In the genomic region with DNA sequence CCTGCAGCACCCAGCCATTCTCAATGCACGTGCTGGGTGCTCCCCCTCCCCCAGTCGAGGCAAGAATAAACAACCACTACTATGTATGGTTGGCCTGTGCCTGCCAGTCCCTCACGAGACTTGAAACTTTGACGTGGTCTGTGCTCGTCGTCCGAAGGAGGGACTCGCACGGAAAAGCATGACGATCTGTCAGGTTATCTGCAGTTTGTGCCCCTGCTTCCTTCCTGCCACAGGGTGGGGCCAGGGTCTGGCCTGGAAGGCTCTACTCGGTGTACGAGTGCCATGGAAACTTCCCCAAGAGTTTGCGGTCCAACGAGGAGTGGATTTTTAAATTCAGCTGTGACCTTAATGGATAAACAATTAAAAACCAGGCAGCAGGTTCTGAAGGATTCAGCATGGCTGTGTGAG, we compare ENCODE assay signal across 8 mouse cellular contexts. TPM values are rescaled to one million over a fixed set of nuclear protein-coding genes. Genes with fewer than 3 reads are reported as not detected.
DNase-seq lines count a peak whose midpoint lies in the region; ATAC-seq lines count a peak whose summit lies in the region.

No protein-coding gene starts in this region.

- peak overlapping the region; percentile 92 for H3K4me2 ChIP-seq in kidney, embryonic 16.5 days (replicated peaks; ENCODE audit: low read depth, low read length)

- H3K27ac ChIP-seq in kidney, embryonic 16.5 days (ENCODE audit: low read length), result peak overlapping the region; percentile 80; the same call in 1 of the 2 replicates

- H3K4me3 ChIP-seq in kidney, embryonic 16.5 days (ENCODE audit: low read length), result peak overlapping the region; percentile 98

- WGBS in kidney, embryonic 16.5 days, result 7% methylated on average over 14 of the region's 14 CpGs

- peak overlapping the region; percentile 43 for H3K9ac ChIP-seq in kidney, embryonic 16.5 days (replicated peaks; ENCODE audit: low read length)

- no peaks in the 10 kb centered on the region for H3K36me3 ChIP-seq in kidney, embryonic 16.5 days (ENCODE audit: insufficient read depth, low read length)

- peak; percentile 55 for DNase-seq in CD4-positive, CD25-positive, alpha-beta regulatory T cell, adult 2 months (ENCODE audit: low read depth, low spot score)
- DNase-seq in ZHBTc4 (ENCODE audit: low read depth, low spot score), result peak; percentile 83
- no peak for DNase-seq in spleen, postnatal 10 days (ENCODE audit: low spot score in 2 of 2)
- no peak for DNase-seq in left cerebral cortex, adult 9 months (ENCODE audit: low spot score in 2 of 2)
- DNase-seq in right cerebral cortex, postnatal 25 days, result no peak

- peaks cover 25% of the 10 kb centered on the region for H3K4me1 ChIP-seq in kidney, embryonic 16.5 days (ENCODE audit: insufficient read depth, low read length)

- ATAC-seq in granulocyte monocyte progenitor cell, adult 5-6 weeks (replicated peaks; ENCODE audit: poor library complexity, severe bottlenecking), result peak; percentile 46
- ATAC-seq in kidney, embryonic 16.5 days (ENCODE audit: low FRiP score, low TSS enrichment), result peak; percentile 47
- peak; percentile 79 for ATAC-seq in megakaryocyte progenitor cell, adult 5-6 weeks (replicated peaks; ENCODE audit: poor library complexity)

- no peaks in the 10 kb centered on the region for H3K9me3 ChIP-seq in kidney, embryonic 16.5 days (ENCODE audit: low read length)

- H3K27me3 ChIP-seq in kidney, embryonic 16.5 days (ENCODE audit: insufficient read depth, low read length), result no peaks in the 10 kb centered on the region

RNA-seq across cellular contexts. Expression of gene Rab4a, which starts 1.2 kb away (rescaled TPM):
- total RNA-seq in granulocyte monocyte progenitor cell, adult 5-6 weeks (2014; fragmentation: Nextera tagmentation), result 6.2 TPM in 1 of 2 replicates, not detected in the other
- total RNA-seq in granulocyte monocyte progenitor cell, adult 5-6 weeks (2017), result 0.21 and 0.43 TPM in 2 replicates
- polyA plus RNA-seq in kidney, embryonic 16.5 days (2015; fragmentation: Nextera tagmentation; extraction: Ambion mirVana), result 50.8 and 51.5 TPM in 2 replicates
- 5.3 and 12.5 TPM in 2 replicates for total RNA-seq in megakaryocyte progenitor cell, adult 5-6 weeks (2015)
- 5.2 and 5.9 TPM in 2 replicates for total RNA-seq in megakaryocyte progenitor cell, adult 5-6 weeks (2017)

RNA-seq across cellular contexts. Expression of gene Ccsap, which starts 53.0 kb away (rescaled TPM):
- total RNA-seq in granulocyte monocyte progenitor cell, adult 5-6 weeks (2014; fragmentation: Nextera tagmentation), result 4.4 and 4.8 TPM in 2 replicates
- total RNA-seq in granulocyte monocyte progenitor cell, adult 5-6 weeks (2017), result 5.1 and 5.3 TPM in 2 replicates
- polyA plus RNA-seq in kidney, embryonic 16.5 days (2015; fragmentation: Nextera tagmentation; extraction: Ambion mirVana), result 2.9 and 3.3 TPM in 2 replicates
- total RNA-seq in megakaryocyte progenitor cell, adult 5-6 weeks (2015), result 5.3 and 6.9 TPM in 2 replicates
- 6.3 and 8.4 TPM in 2 replicates for total RNA-seq in megakaryocyte progenitor cell, adult 5-6 weeks (2017)

Comparison
In these comparisons a context has a peak if more than half of its experiments do, and no peak if none do; other contexts are left out.
1. DNase-seq: peak in CD4-positive, CD25-positive, alpha-beta regulatory T cell, adult 2 months (single experiment) and ZHBTc4 (single experiment); none in spleen, postnatal 10 days (0 of 2), left cerebral cortex, adult 9 months (0 of 2) and right cerebral cortex, postnatal 25 days (single experiment).
2. Peak in every context shown above with its lines, with median percentiles within 50 percentile points of each other: ATAC-seq.